Mouse (Mus musculus) lung, postnatal 4 days (tissue): Measurements from ENCODE around the gene Preb.

Experiments used
- DNase-seq, 2 experiments: peaks; one replicate each; pipeline ENCODE4 v3.0.0; 2021

Gene Preb

DNA sequence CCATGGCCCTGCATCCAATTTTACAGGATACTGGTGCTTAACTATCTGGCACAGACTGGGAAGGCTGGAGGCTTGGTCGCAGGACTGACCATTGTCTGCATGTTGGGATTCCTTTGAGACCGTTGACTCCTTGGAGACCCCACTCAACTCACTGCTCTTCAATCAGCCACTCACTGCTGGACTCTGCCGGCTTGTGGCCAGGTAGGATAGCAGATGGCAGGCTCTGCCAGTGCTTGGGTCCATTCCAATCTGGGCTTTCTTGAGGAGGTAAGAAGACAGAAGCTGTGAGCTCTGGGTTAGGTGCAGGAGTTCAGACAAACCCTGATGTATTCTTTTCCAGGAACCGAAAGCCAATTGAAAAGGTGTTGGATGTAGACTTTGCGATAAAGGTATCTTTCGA, 6.1 kb downstream of the Preb start:
- DNase-seq = no peak

DNA sequence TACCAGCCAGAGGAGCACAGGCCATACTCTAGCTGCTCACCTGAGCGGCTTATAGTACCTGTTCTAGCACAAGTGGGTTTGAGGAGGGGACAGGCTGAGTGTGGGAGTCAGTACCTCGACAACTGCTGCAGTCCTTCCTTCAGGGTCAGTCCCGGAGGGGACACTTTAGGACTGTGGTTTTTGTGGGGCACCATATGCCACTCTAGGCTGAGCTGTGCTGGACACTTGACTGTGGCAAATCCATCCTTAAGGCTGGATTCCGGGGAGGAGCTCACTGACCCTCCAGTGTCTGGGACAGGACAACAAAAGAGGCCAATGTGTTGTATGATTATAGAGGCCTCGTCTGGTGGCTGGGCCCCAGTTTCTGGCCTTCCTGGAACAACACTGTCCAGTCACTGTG, 7.6 kb downstream of the Preb start:
- DNase-seq = no peak

- DNase-seq = no peak
Measured at GRCm38 (mm10) chr5:30951706-30952105, 8.5 kb downstream of the Preb start.

- DNase-seq = no peak
Measured at GRCm38 (mm10) chr5:30950922-30951321, 9.2 kb downstream of the Preb start.

DNA sequence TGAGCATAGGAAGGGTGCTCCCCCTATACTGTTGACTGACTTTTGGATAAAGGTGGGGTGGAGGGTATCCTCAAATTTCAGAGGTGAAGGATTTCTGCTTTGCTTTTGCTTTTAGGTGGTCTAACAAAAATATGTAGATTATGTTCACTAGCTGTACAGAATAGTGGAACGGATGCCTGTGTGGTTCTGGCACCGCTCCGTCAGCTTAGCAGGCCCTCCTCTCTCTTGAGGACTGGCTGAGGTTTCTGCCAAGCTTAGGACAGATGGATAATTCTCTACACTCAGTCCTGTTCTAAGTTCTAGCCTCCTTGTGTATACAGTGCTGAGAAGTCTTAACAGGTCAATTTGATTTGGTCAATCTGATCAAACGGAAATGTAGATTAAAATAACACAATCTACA, 9.7 kb downstream of the Preb start:
- DNase-seq = no peak

DNA sequence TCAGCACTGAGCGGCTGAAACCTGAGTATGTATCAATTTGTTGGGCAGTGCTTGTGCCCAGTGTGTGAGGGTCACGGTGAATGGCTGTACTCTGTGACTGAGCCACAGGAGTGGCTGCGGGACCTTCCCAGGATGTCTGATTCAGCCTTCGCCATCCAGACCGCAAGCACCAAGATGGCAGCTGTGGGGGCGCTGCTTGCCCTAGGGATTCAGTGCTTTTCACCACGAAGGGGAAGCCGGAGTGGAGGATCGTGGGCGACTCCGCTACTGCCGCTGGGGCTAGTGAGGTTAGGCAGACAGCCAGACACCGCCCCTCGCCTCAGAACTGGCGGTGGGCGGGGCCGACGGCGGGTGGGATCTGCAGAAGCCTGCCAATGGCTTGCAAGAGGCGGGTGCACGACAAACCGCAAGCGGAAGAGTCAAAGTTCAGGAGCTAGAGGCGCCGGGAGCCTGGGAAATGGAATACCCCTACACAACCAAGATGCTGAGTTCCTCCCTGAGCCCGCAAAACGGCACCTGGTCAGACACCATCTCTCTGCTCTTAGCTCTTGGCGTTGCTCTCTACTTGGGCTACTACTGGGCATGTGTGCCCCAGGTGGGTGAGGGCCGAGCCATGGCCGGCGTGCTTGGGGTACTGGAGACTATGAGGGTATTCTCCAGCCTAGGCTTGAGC, 10.4 kb downstream of the Preb start:
- DNase-seq = peak; percentile 95 to 96

DNA sequence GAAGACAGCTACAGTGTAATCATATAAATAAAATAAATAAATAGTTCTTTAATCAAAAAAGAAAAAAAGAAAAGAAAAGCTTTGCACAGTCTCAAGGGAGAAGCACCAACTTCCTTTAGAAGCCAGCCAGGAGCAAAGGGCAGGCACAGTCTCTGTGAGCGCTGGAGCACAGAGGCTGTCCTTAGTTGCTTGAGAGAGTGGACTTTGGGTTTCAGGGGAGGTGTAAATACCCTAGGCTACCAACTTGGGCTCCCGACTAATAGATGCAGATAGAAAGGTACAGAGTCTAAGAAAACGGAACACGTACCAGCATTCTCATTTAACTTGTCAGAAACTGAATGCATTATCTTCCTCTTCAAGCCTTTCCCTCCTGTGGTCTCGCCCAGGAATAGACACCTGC, 11.5 kb downstream of the Preb start:
- no peak for DNase-seq

- peak; percentile 72 to 77 for DNase-seq
Measured at GRCm38 (mm10) chr5:30944956-30945781, 15.0 kb downstream of the Preb start, which contains the start of gene Cgref1. Gene Cgref1 (minus strand): TSS chr5:30945591.

DNA sequence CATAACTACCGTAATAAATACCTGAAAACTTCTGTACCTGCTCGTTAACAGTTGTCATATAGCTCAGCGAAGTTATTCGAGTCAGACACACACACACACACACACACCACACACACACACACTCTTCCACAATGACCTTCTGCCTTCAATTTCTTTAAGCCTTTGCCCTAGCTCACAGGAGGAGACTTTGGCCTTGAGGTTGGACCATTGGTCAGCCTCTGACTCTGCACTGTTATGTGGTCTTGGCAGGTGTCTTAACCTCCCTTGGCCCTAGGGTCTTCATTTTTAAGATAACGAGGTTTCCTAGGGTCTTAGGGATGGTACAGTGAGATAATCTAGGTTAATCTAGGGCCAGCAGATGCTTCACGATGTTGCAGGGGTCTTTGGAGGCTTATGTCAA, 15.8 kb downstream of the Preb start:
- no peak for DNase-seq

DNA sequence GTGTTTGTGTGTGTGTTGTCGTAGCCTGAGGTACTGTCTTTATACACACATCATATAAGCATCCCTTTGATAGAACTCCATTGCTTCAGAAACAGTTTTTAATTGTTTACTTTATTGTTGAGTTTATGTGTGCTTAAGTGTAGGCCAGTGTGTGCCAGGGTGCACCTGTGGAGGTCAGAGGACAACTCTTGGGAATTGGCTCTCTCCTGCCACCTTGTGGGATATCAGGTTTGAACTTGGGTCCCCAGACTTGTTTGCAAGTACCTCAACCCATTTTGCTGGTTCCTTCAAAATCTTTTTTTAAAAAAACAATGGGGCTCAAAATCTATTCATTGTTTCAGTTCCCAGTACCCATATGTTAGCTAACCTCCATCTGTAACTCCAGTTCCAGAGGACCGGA, 17.2 kb downstream of the Preb start:
- no peak for DNase-seq

DNA sequence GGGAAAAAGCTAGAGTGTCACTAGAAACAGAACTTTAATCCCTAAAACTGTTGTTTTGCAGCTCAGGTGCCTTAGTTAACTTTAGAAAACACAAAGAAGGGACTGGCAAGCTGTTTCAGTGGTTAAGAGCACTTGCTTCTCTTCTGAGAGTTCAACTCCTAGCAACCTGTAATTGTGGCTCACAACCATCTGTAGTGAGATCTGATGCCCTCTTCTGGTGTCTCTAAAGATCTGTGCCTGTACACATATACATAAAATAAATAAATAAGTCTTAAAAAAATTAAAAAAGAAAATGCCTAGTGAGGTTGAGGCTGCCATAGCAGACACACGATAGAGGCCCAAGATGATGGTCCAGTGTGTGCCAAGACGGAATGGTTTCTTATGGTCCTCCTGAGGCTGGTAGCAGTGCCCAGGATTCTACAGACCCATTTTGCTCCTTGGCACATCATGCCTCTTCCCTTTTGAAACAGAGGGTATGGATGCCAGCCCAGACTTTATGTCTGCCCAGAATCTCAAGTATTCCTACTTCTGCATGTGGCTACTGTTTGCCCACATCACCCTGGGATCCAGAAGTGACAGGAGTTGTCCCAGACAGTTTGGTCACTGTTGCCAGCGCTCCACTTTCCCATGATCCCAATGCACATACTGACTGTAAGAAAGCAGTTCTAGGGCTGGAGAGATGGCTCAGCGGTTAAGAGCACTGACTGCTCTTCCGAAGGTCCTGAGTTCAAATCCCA, 25.3 kb downstream of the Preb start:
- DNase-seq = no peak

DNA sequence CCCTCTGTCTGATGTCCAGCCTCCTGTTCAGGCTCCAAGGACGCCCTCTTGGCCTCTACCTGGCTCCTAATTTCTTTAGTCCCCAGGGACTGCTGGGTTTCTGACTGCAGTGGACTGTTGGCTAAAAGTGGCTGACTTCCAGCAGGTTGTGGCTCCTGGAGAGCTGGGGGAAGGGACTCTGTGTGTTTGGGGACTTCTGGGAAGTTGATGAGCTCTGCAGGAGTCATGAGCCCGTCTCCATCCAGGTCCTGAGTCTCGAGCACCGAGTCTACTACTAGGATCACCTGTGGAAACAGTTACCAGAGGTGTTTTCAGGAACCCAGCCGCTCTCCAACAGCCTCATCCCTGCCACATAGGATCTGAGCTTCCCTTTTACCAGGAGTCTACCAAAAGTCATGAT, 26.5 kb downstream of the Preb start:
- no peak for DNase-seq

DNA sequence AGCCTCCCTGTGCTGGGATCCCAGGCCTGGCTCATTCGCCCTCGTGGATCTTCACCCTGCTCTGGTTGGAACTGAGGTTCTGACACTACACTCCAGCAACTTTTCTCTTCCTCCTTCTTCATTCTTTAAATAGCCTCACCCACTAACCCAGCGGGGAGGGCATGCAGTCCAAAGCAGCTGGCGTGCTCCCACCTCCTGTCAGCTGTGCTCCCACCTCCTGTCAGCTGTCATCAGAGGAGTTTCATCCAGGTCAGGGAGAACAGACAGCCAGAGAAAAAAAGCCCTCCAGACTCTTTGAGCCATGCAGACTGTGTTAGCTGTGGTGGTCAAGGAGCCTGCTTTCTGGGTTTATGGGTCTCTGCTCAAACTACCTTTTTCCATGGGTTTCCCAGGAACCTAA, 28.8 kb downstream of the Preb start:
- DNase-seq = no peak

- DNase-seq = no peak
Measured at GRCm38 (mm10) chr5:30930846-30931245, 29.3 kb downstream of the Preb start.

DNA sequence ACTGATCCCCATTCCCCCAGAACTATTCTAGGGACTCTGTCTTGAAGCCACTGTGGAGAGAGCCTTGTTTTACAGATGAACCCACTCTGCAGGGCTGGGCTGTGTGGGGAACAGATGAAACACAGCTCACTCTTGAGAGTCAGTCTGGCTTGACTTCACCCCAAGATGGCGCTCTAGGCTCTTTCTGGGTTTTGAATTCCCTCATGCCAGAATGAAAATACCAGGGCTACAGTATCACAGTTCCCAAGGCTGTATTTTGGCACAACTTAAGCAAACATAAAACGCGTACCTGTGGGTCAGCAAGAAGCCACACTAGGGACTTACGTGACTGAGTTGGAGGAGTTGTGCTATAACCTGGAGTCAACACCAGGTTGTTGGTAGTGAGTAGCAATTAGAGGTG, 30.0 kb downstream of the Preb start:
- peak; percentile 42 to 82 for DNase-seq

GRCm38 (mm10) chr5:30927945-30928529, 32.1 kb downstream of the Preb start:
- no peak for DNase-seq

GRCm38 (mm10) chr5:30926073-30926472, 34.1 kb downstream of the Preb start:
- no peak for DNase-seq

- DNase-seq = peak in 1 of 2 experiments; percentile 49
Measured at GRCm38 (mm10) chr5:30925217-30925616, 34.9 kb downstream of the Preb start.

DNA sequence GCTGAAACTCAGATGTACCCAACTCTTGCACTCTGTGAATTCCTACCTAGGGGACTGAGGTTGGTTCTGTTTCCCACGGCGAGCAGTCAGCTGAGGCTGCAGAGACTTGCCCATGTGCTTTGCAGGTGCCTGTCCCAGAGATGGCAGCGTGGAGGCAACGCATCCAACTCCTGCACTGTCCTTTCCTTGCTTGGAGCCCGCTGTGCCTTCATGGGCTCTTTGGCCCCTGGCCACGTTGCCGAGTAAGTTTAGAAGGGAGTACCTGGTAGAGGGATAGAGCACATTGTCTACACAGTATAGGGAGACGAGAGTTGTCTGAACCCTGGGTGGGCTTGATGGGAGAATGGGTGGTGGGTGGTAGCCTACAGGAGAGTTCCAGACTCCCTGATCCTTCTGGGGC, 35.5 kb downstream of the Preb start:
- no peak for DNase-seq

GRCm38 (mm10) chr5:30923119-30923518, 37.0 kb downstream of the Preb start:
- DNase-seq = no peak

DNA sequence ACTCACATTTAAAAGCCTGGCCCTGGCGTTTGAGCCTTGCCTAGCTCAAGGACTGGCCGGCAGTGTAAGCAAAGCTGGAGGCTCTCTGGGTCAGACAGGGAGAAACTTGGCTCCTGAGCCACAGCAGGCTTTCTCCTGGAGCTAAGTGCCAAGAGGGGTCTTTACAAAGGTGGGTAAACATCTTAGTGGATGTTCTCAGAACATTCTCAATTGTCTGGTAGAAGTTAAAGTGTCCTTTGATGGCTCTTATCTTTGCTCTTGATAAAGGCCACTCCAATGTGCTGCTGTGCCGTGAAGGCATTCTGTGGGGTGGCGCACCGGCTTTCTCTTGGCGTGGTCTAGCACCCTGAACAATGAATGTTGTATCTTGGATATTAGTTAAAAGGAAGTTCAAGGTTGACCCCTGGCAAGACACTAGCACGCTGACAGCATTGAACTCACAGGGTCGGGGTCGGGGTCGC, 37.5 kb downstream of the Preb start:
- DNase-seq = peak in 1 of 2 experiments; percentile 51

- peak; percentile 90 to 94 for DNase-seq
Measured at GRCm38 (mm10) chr5:30921256-30922033, 38.7 kb downstream of the Preb start, which contains the start of gene Khk. Gene Khk (plus strand): TSS chr5:30921431.
